Mouse (Mus musculus) cerebellum, adult 11-12 months (tissue): ENCODE data around the gene Micu1.

Experiments used
- DNase-seq: peaks from one replicate; pipeline ENCODE4 v3.0.0; 2022

Micu1 gene

GRCm38 (mm10) chr10:59727251-59727650 lies 25.0 kb downstream of the Micu1 start:
- peak; percentile 27 for DNase-seq

- no peak for DNase-seq
These were observed 27.0 kb downstream of the Micu1 start for GRCm38 (mm10) chr10:59729261-59729660.

GRCm38 (mm10) chr10:59729842-59730241 lies 27.6 kb downstream of the Micu1 start:
- peak; percentile 32 for DNase-seq

GRCm38 (mm10) chr10:59736027-59736598 lies 33.8 kb downstream of the Micu1 start:
- DNase-seq = no peak

GRCm38 (mm10) chr10:59741448-59741847 lies 39.2 kb downstream of the Micu1 start:
- DNase-seq = no peak

- no peak for DNase-seq
These were observed 41.1 kb downstream of the Micu1 start for GRCm38 (mm10) chr10:59743397-59743796.

GRCm38 (mm10) chr10:59743969-59744368 lies 41.7 kb downstream of the Micu1 start:
- no peak for DNase-seq

GRCm38 (mm10) chr10:59747334-59747733 lies 45.1 kb downstream of the Micu1 start:
- DNase-seq = no peak

- no peak for DNase-seq
These were observed 46.5 kb downstream of the Micu1 start for GRCm38 (mm10) chr10:59748699-59749200.

GRCm38 (mm10) chr10:59753538-59754069 lies 51.3 kb downstream of the Micu1 start:
- no peak for DNase-seq

GRCm38 (mm10) chr10:59754104-59754503 lies 51.8 kb downstream of the Micu1 start:
- DNase-seq = no peak

GRCm38 (mm10) chr10:59754901-59755300 lies 52.6 kb downstream of the Micu1 start:
- no peak for DNase-seq

GRCm38 (mm10) chr10:59755681-59756080 lies 53.4 kb downstream of the Micu1 start:
- DNase-seq = no peak

GRCm38 (mm10) chr10:59756090-59756489 lies 53.8 kb downstream of the Micu1 start:
- no peak for DNase-seq

GRCm38 (mm10) chr10:59756570-59756969 lies 54.3 kb downstream of the Micu1 start:
- no peak for DNase-seq

GRCm38 (mm10) chr10:59764781-59765180 lies 62.5 kb downstream of the Micu1 start:
- no peak for DNase-seq

- DNase-seq = no peak
These were observed 66.2 kb downstream of the Micu1 start for GRCm38 (mm10) chr10:59768369-59769079.

GRCm38 (mm10) chr10:59771375-59772048 lies 69.2 kb downstream of the Micu1 start:
- no peak for DNase-seq

GRCm38 (mm10) chr10:59772049-59772397 lies 69.7 kb downstream of the Micu1 start:
- no peak for DNase-seq

- DNase-seq = no peak
These were observed 71.3 kb downstream of the Micu1 start for GRCm38 (mm10) chr10:59773441-59774140.

- DNase-seq = no peak
These were observed 71.9 kb downstream of the Micu1 start for GRCm38 (mm10) chr10:59774141-59774534.

GRCm38 (mm10) chr10:59777246-59777645 lies 75.0 kb downstream of the Micu1 start:
- no peak for DNase-seq

- DNase-seq = no peak
These were observed 75.9 kb downstream of the Micu1 start for GRCm38 (mm10) chr10:59778137-59778710.
